Mouse (Mus musculus): Measurements from ENCODE around the gene Snrpc.
"Not testable (repeated sequence)": the region's sequence is repeated elsewhere in the genome, so short reads cannot be mapped to it uniquely, and the experiment has no call there.

The Snrpc gene

GRCm38 (mm10) chr17:27837850-27838249 is at the start of gene Snrpc:
Snrpc (plus strand) TSS chr17:27838150.
- DNase-seq (ENCODE audit: low spot score), result not testable (repeated sequence)

- no peak for DNase-seq (ENCODE audit: low spot score)
Observed at GRCm38 (mm10) chr17:27788456-27789172, 49.3 kb upstream of the Snrpc start.

GRCm38 (mm10) chr17:27790015-27790414 is 47.9 kb upstream of the Snrpc start:
- no peak for DNase-seq (ENCODE audit: low spot score)

GRCm38 (mm10) chr17:27790976-27791375 is 47.0 kb upstream of the Snrpc start:
- no peak for DNase-seq (ENCODE audit: low spot score)

GRCm38 (mm10) chr17:27791556-27791955 is 46.4 kb upstream of the Snrpc start:
- DNase-seq (ENCODE audit: low spot score), result no peak

- no peak for DNase-seq (ENCODE audit: low spot score)
Observed at GRCm38 (mm10) chr17:27792516-27792915, 45.4 kb upstream of the Snrpc start.

GRCm38 (mm10) chr17:27793144-27793543 is 44.8 kb upstream of the Snrpc start:
- no peak for DNase-seq (ENCODE audit: low spot score)

- no peak for DNase-seq (ENCODE audit: low spot score)
Observed at GRCm38 (mm10) chr17:27796780-27797179, 41.2 kb upstream of the Snrpc start.

- DNase-seq (ENCODE audit: low spot score), result peak; percentile 38
Observed at GRCm38 (mm10) chr17:27797341-27797872, 40.5 kb upstream of the Snrpc start.

GRCm38 (mm10) chr17:27799771-27800584 is 38.0 kb upstream of the Snrpc start:
- DNase-seq (ENCODE audit: low spot score), result no peak

GRCm38 (mm10) chr17:27800710-27801648 is 37.0 kb upstream of the Snrpc start:
- DNase-seq (ENCODE audit: low spot score), result no peak

- DNase-seq (ENCODE audit: low spot score), result no peak
Observed at GRCm38 (mm10) chr17:27803752-27804151, 34.2 kb upstream of the Snrpc start.

GRCm38 (mm10) chr17:27804156-27804690 is 33.7 kb upstream of the Snrpc start:
- no peak for DNase-seq (ENCODE audit: low spot score)

- peak; percentile 64 for DNase-seq (ENCODE audit: low spot score)
Observed at GRCm38 (mm10) chr17:27804803-27805770, 32.9 kb upstream of the Snrpc start.

GRCm38 (mm10) chr17:27807542-27808078 is 30.3 kb upstream of the Snrpc start:
- no peak for DNase-seq (ENCODE audit: low spot score)

GRCm38 (mm10) chr17:27810569-27811331 is 27.2 kb upstream of the Snrpc start:
- DNase-seq (ENCODE audit: low spot score), result no peak

- DNase-seq (ENCODE audit: low spot score), result no peak
Observed at GRCm38 (mm10) chr17:27811980-27812379, 26.0 kb upstream of the Snrpc start.

GRCm38 (mm10) chr17:27814606-27815005 is 23.3 kb upstream of the Snrpc start:
- no peak for DNase-seq (ENCODE audit: low spot score)

GRCm38 (mm10) chr17:27819011-27819410 is 18.9 kb upstream of the Snrpc start:
- DNase-seq (ENCODE audit: low spot score), result no peak

Measured in ovary, adult 18-20 months (tissue).